Mouse (Mus musculus) intestine, embryonic 16.5 days (tissue): Measurements from ENCODE around the gene Gc. TPM values are rescaled to one million over a fixed set of nuclear protein-coding genes. Genes with fewer than 3 reads are reported as not detected.

Experiments used
- ATAC-seq: fragments of 200-750 bp; cut with Nextera tagmentation; 2 replicates; pipeline ENCODE4 v1.8.0; 2017; ENCODE audit warnings: moderate TSS enrichment, moderate library complexity
- H3K27ac ChIP-seq: fragments of 300-500 bp; sonication (generic); 2 replicates; pipeline ENCODE4 v1.5.1; 2014; ENCODE audit warnings: mild to moderate bottlenecking, low read length
- H3K27me3 ChIP-seq: fragments of 300-500 bp; sonication (generic); replicated peaks from 2 replicates; pipeline ENCODE4 v1.6.1; 2014; ENCODE audit warnings: low read length, control low read depth, mixed read lengths; ENCODE audit not compliant: control insufficient read depth, insufficient read depth
- H3K36me3 ChIP-seq: fragments of 300-500 bp; sonication (generic); 2 replicates; pipeline ENCODE4 v1.6.1; 2014; ENCODE audit warnings: low read length, control low read depth; ENCODE audit not compliant: control insufficient read depth, insufficient read depth
- H3K4me1 ChIP-seq: fragments of 300-500 bp; sonication (generic); 2 replicates; pipeline ENCODE4 v1.6.1; 2014; ENCODE audit warnings: low read length, control low read depth, mixed read lengths; ENCODE audit not compliant: control insufficient read depth, insufficient read depth
- H3K4me2 ChIP-seq: fragments of 300-500 bp; sonication (generic); 2 replicates; pipeline ENCODE4 v1.6.1; 2014; ENCODE audit warnings: low read depth, low read length, control low read depth
- H3K4me3 ChIP-seq: fragments of 300-500 bp; sonication (generic); 2 replicates; pipeline ENCODE4 v1.5.1; 2014; ENCODE audit warnings: mild to moderate bottlenecking, low read length
- H3K9ac ChIP-seq: fragments of 300-500 bp; sonication (generic); 2 replicates; pipeline ENCODE4 v1.6.1; 2014; ENCODE audit warnings: low read depth, low read length
- H3K9me3 ChIP-seq: fragments of 300-500 bp; sonication (generic); 2 replicates; pipeline ENCODE4 v1.6.1; 2016; ENCODE audit warnings: low read length, control low read depth; ENCODE audit not compliant: control insufficient read depth
- WGBS: fragments of 180-500 bp; shearing (Covaris S2); extraction: QIAGEN DNeasy Blood & Tissue Kit; methylation state at CpG from one replicate; pipeline ENCODE4 v1.1.7; 2014; 5-methylcytosine and 5-hydroxymethylcytosine counted together
- polyA plus RNA-seq: library from polyadenylated mRNA; unstranded; fragments of >200 nt; fragmentation: Nextera tagmentation; extraction: Ambion mirVana; gene quantifications from 2 replicates; pipeline ENCODE4 v1.2.1, GENCODE M21; 2015

Gene Gc
- polyA plus RNA-seq, 1 experiment from 2014 or later: 30.7 TPM

DNA sequence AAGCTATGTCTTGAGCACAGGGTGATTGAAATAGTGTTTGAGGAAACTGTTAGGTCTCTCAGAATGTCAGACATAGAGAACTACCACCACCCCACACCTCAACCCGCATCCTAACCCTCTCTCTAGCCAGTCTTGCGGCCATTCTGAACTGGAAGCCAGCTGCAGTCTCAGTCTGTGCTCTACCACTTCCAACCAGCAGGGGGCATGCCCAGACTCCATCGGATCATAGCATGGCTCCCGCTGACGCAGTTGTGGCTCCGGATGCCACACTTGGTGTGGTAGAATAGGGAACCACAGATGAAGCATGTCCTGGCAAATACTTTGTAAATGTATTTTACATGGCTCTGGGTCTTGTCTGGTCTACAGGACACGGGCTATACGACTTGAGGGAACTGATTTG lies 2.2 kb downstream of the Gc start:
- no peak for ATAC-seq
- H3K4me2 ChIP-seq: no peak overlapping the region
- H3K4me3 ChIP-seq: no peak overlapping the region
- no peak overlapping the region for H3K27ac ChIP-seq
- 49% methylated on average over 8 of the region's 8 CpGs for WGBS
- no peak overlapping the region for H3K9ac ChIP-seq
- no peaks in the 10 kb centered on the region for H3K9me3 ChIP-seq
- no peaks in the 10 kb centered on the region for H3K27me3 ChIP-seq
- H3K36me3 ChIP-seq: no peaks in the 10 kb centered on the region
- H3K4me1 ChIP-seq: no peaks in the 10 kb centered on the region

DNA sequence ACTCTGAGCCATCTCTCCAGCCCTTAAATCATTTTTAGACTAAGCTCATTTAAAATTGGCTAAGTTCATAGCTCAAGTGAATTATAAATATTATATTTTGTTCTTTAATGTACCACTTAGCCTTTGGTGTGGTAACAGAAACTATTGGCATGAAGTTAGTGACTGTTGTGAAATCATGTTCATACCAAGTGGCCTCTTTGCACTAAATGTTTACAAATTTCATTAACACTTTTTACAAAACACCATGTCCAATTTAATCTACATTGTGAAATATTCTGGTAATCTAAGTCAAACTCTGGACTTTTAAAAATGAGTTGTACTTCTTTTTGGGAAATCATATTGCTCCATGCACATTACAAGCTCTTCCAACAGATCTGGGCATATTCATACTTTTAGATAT lies 6.9 kb downstream of the Gc start:
- no peak overlapping the region for H3K27ac ChIP-seq
- H3K27me3 ChIP-seq: no peaks in the 10 kb centered on the region
- H3K4me3 ChIP-seq: no peak overlapping the region
- H3K36me3 ChIP-seq: no peaks in the 10 kb centered on the region
- H3K4me1 ChIP-seq: no peaks in the 10 kb centered on the region
- no peak for ATAC-seq
- H3K9ac ChIP-seq: no peak overlapping the region
- no peak overlapping the region for H3K4me2 ChIP-seq
- H3K9me3 ChIP-seq: no peaks in the 10 kb centered on the region

- ATAC-seq: no peak
- H3K36me3 ChIP-seq: no peaks in the 10 kb centered on the region
- no peaks in the 10 kb centered on the region for H3K9me3 ChIP-seq
- no peak overlapping the region for H3K27ac ChIP-seq
- H3K4me3 ChIP-seq: no peak overlapping the region
- H3K4me2 ChIP-seq: no peak overlapping the region
- no peak overlapping the region for H3K9ac ChIP-seq
- no peaks in the 10 kb centered on the region for H3K27me3 ChIP-seq
- H3K4me1 ChIP-seq: no peaks in the 10 kb centered on the region
- 85% methylated on average over 9 of the region's 9 CpGs for WGBS
These were observed 8.4 kb downstream of the Gc start for GRCm38 (mm10) chr5:89449325-89449724.

- Histone ChIP-seq H3K4me3 (no peak overlapping the region), H3K9me3 (no peaks in the 10 kb centered on the region), H3K27ac (no peak overlapping the region), H3K36me3 (no peaks in the 10 kb centered on the region), H3K27me3 (no peaks in the 10 kb centered on the region), H3K4me1 (no peaks in the 10 kb centered on the region), H3K4me2 (no peak overlapping the region), H3K9ac (no peak overlapping the region)
- ATAC-seq: no peak
- WGBS: 48% methylated on average over 7 of the region's 7 CpGs
These were observed 9.7 kb downstream of the Gc start for GRCm38 (mm10) chr5:89447978-89448377.

DNA sequence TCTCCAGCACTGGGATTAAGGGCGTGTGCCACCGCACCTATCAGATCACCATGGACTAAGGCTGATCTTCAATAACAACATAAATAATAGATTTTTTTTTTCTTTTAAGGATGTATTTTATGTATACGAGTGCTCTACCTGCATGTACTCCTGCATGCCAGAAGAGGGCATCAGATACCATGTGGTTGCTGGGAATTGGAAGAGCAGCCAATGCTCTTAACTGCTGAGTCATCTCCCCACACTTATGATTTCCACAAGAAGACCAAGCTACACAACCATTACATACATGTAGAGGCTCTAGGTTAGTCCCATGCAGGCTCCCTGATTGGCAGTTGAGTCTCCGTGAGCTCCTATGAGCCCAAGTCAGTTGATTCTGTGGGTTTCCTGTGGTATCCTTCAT lies 13.3 kb downstream of the Gc start:
- H3K36me3 ChIP-seq: no peaks in the 10 kb centered on the region
- H3K9ac ChIP-seq: no peak overlapping the region
- no peaks in the 10 kb centered on the region for H3K27me3 ChIP-seq
- H3K27ac ChIP-seq: no peak overlapping the region
- ATAC-seq: peak; percentile 40; the same call in 1 of the 2 replicates
- no peak overlapping the region for H3K4me2 ChIP-seq
- H3K4me3 ChIP-seq: no peak overlapping the region
- H3K4me1 ChIP-seq: no peaks in the 10 kb centered on the region
- no peaks in the 10 kb centered on the region for H3K9me3 ChIP-seq
- WGBS: 81% methylated on average over 4 of the region's 4 CpGs

GRCm38 (mm10) chr5:89411536-89411935 lies 46.2 kb downstream of the Gc start:
- Histone ChIP-seq H3K9ac (no peak overlapping the region), H3K9me3 (no peaks in the 10 kb centered on the region), H3K4me2 (no peak overlapping the region), H3K4me3 (no peak overlapping the region), H3K27me3 (no peaks in the 10 kb centered on the region), H3K4me1 (no peaks in the 10 kb centered on the region), H3K36me3 (no peaks in the 10 kb centered on the region), H3K27ac (no peak overlapping the region)
- no peak for ATAC-seq
- WGBS: 39% methylated on average over 1 of the region's 1 CpGs

DNA sequence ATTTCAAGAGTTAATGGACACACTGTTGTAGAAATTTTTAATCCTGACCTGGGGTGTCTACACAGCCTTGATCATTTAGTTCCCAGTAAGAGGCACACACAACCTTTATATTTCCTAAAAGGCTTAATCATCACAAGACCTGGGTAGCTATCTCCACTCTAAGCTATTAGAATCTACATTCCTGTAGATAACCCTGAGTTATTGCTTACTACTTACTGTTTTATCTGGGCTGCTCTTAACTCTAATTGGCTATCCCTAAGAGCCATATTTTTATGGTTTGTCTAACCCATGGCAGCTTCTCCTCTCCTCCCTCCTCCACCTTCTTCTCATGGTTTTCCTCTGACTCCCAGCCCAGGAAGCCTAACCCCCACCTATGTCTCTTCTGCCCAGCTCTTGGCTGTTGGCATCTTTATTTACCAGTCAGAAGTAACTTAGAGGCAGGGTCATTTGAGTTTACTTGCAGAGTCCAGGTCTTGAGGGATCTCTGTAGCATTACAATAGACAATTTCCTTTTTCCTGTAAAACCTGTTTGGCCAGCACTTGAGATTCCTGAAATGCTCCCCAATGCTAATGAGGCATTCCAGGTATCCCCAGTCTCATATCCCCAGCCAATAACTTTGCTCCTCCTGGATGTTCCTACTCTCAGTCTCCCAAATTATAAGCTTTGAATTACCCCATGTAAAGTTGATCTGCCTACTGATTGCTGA lies 50.2 kb downstream of the Gc start:
- H3K4me1 ChIP-seq: no peaks in the 10 kb centered on the region
- H3K9ac ChIP-seq: no peak overlapping the region
- H3K4me3 ChIP-seq: no peak overlapping the region
- H3K4me2 ChIP-seq: no peak overlapping the region
- H3K36me3 ChIP-seq: no peaks in the 10 kb centered on the region
- peak; percentile 93 for ATAC-seq
- no peaks in the 10 kb centered on the region for H3K27me3 ChIP-seq
- H3K27ac ChIP-seq: no peak overlapping the region
- no peaks in the 10 kb centered on the region for H3K9me3 ChIP-seq

DNA sequence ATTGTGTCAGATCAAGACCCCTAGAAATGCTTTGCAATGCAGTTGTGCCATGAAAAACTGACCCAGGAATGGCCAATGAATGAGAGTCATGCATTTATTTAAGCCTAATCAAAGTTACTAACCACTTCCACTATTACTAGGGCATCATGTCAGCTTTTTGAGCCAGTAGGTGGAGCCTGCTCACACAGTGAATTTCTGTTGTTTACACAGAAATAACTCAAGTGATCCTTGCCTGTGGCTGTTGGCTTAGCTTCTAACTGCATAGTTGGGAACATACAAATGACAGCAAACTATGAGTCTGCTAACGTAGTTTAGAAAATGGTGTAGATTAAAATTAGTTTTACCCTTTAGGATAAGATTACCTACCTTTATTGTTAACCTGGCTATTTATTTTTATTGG lies 52.6 kb downstream of the Gc start:
- Histone ChIP-seq H3K9me3 (no peaks in the 10 kb centered on the region), H3K27me3 (no peaks in the 10 kb centered on the region), H3K9ac (no peak overlapping the region), H3K4me2 (no peak overlapping the region), H3K27ac (no peak overlapping the region), H3K4me3 (no peak overlapping the region), H3K36me3 (no peaks in the 10 kb centered on the region), H3K4me1 (no peaks in the 10 kb centered on the region)
- WGBS: 38% methylated on average over 1 of the region's 1 CpGs
- ATAC-seq: no peak

GRCm38 (mm10) chr5:89390405-89390804 lies 67.3 kb downstream of the Gc start:
- H3K4me2 ChIP-seq: no peak overlapping the region
- H3K27ac ChIP-seq: no peak overlapping the region
- no peak overlapping the region for H3K9ac ChIP-seq
- H3K36me3 ChIP-seq: no peaks in the 10 kb centered on the region
- 44% methylated on average over 1 of the region's 1 CpGs for WGBS
- no peaks in the 10 kb centered on the region for H3K27me3 ChIP-seq
- H3K4me1 ChIP-seq: no peaks in the 10 kb centered on the region
- H3K9me3 ChIP-seq: 0 out of 2 replicates have a peak, but pooled peaks cover 5% of the 10 kb centered on the region
- ATAC-seq: no peak
- no peak overlapping the region for H3K4me3 ChIP-seq

- Histone ChIP-seq H3K9me3 (no peaks in the 10 kb centered on the region), H3K36me3 (no peaks in the 10 kb centered on the region), H3K4me2 (no peak overlapping the region), H3K27me3 (no peaks in the 10 kb centered on the region), H3K9ac (no peak overlapping the region), H3K27ac (no peak overlapping the region), H3K4me3 (no peak overlapping the region), H3K4me1 (no peaks in the 10 kb centered on the region)
- 0 out of 2 replicates have a peak, but pooled peaks have one; percentile 31 for ATAC-seq
- WGBS: 28% methylated on average over 5 of the region's 5 CpGs
These were observed 73.5 kb downstream of the Gc start for GRCm38 (mm10) chr5:89384204-89384603.
